Mouse (Mus musculus) urinary bladder, adult 18-20 months (tissue): ENCODE measurements around the gene Med18.
"Not testable (repeated sequence)": the region's sequence is repeated elsewhere in the genome, so short reads cannot be mapped to it uniquely, and the experiment has no call there.

Source experiments
- DNase-seq, 2 experiments: peaks; one replicate each; pipeline ENCODE4 v3.0.0; 2022; ENCODE audit warnings: low spot score in 2 of 2, mixed read lengths in 2 of 2

Gene Med18

GRCm38 (mm10) chr4:132421923-132422782 is 41.6 kb downstream of the Med18 start, which contains the start of gene Phactr4:
Gene Phactr4 (minus strand): TSS chr4:132422489.
- DNase-seq: peak; percentile 96

GRCm38 (mm10) chr4:132421556-132421922 is 42.2 kb downstream of the Med18 start:
- no peak for DNase-seq

- no peak for DNase-seq
These were observed 43.2 kb downstream of the Med18 start for GRCm38 (mm10) chr4:132420471-132420870.

- DNase-seq: no peak
These were observed 47.8 kb downstream of the Med18 start for GRCm38 (mm10) chr4:132415966-132416365.

- DNase-seq: not testable (repeated sequence)
These were observed 50.5 kb downstream of the Med18 start for GRCm38 (mm10) chr4:132413257-132413656.

GRCm38 (mm10) chr4:132411322-132412094 is 52.2 kb downstream of the Med18 start:
- DNase-seq: no peak

- DNase-seq: no peak
These were observed 54.0 kb downstream of the Med18 start for GRCm38 (mm10) chr4:132409587-132410229.
